Mouse (Mus musculus) megakaryocyte progenitor cell, adult 5-6 weeks (primary cell): ENCODE measurements around the gene Spata9. TPM values are rescaled to one million over a fixed set of nuclear protein-coding genes. Genes with fewer than 3 reads are reported as not detected.

Experiments
- ATAC-seq: replicated peaks from 2 replicates; pipeline ENCODE4 v1.8.0; 2016; ENCODE audit warnings: mild to moderate bottlenecking, moderate TSS enrichment, inconsistent platforms; ENCODE audit not compliant: poor library complexity
- total RNA-seq, 2 experiments: library from RNA; stranded (forward) in 1 of 2; stranded (reverse) in 1 of 2; fragments of 157-497, 149-512 nt in 1 of 2; fragments of 200-1000 nt in 1 of 2; gene quantifications; 2 replicates each; pipeline versions ENCODE4 v1.2.3 to v1.2.4; 2015 to 2017

Gene Spata9
- total RNA-seq, 2 experiments from 2014 or later = not detected

DNA sequence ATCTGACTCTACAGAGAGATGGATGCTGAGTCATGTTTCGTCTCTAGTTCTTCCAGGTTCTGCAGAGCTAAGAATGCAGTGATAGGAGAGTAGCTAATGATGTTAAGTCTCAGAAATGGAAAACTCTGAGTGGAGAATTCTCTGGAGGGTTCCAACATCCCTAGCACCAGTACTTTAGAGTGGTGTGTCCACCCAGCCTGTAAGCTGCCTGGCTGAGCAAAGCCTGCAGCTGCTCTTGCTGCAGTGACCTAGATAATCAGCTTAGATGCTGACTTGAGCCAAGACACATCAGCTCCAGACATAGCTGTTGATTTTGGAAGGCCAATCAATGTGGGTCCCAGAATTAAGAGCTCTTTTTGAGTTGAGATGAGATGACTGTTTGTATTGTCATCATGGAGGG is 21.1 kb downstream of the Spata9 start:
- peak; percentile 34; the same call in 1 of the 2 replicates for ATAC-seq

DNA sequence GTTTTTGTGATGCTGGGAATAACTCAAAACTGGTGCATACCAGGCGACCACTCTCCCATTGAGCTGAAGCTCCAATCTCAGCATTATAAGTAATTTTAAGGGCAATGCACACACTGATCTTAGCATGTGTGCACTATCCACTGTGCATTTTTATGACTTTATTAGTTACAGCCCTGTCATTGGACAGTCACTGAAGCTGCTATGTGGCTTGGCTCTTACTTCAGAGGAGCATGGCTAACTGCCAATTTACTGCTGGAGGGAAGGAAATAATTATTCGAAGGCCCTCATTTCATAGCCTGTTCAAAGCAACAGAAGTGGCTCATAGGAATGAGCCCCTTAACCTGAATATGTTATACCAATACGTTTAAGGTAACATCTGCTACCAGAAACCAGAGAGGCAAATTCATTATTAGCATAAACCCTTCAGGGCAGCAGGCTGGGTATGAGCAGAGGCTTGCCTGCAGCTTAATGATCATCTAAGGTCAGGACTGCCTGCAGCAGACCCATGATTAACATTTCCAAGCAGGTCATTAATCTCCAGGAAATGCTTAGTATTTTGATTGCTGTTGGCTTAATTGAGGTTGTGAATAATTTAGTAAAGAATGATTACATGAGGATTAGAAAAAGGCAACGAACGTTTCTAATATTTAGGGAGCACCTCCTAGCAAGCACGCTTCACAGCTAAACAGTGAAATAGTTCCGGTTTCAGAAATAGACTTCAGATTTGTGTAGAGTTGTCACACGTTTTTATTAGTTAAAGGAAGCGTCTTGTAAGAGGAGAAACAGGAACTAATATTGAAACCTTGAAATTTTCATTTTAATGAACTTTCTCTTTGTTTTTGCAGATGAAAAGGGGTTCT is 25.4 kb downstream of the Spata9 start:
- ATAC-seq = peak; percentile 75

DNA sequence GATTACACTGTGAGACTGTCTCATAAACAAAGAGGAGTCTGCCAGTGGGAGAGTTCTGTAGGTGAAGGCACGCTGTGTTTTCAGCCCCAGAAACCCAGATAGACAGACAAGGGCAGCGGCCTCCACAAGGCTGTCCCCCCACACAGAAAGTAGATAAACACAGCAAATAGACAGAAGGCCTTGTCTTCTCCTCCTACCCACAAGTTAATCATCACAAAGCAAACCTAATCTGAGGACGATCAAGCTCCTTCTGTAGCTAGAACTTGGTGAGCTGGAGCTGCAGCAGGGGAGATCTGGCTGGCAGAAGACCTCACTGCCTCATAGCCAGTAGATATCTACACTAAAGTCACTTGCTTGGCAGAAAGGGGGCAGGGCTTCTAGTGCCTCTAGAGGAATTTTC is 36.3 kb downstream of the Spata9 start:
- ATAC-seq = peak; percentile 96

- no peak for ATAC-seq
These were observed 47.6 kb downstream of the Spata9 start for GRCm38 (mm10) chr13:76014511-76014910.

DNA sequence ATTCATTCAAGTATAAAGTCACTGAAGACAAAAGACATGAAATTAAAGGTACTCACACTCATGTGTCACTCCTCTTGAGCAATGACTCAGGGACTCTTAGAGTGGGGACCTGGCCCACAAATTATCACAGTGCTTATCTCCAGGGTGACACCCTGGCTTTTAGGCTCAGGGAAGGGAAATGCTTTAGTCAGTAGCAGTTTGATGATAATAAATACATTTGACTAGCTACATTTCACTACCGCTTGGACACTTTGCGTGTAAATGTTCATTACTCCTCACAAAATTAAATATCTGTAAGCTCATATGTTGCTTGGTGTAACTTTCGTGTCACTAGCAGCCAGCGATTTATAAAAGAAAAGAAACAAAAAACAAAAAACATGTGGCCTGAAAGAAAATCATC is 50.5 kb downstream of the Spata9 start:
- peak; percentile 57 for ATAC-seq

DNA sequence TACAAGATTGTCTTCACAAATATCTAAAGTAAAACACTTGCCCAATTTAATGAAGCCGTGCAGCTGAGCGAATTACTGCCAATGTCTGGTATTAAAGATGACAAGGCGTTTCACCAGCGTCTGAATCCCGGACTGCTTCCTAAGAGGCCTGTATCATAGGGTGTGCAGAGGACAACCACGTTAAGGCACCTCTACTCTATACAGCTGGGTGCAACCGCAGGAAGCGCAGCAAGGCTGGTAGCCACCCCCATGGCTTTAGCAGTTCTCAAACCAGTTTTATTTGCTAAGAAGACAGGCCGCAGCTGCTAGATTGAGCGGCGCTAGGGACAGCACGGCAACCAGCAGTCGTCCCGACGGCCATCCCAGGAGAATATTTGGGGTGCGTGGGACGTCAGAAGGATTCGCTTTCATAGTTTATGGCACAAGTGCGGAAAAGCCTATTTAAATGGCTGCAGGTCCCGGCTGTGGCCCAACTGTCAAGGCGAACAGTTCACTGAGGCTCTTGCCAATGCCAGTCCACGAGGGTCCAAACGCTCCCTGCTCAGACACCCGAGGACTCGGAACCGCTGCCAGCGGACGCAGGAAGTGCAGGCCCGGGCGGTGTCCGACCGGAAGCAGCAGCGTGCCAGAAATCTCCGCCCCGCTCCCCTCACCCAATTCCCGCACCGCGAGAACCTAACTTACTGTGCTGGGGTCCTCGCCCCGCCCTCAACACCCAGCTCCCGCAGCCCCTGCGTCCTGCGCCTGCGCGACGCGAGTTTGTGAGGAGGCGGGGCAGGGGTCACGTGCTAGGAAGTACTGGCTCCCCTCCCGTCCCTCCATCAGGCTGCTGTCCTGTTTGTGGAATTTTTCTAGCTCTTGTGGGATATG is 51.3 kb downstream of the Spata9 start, which contains the start of gene Rfesd:
Gene Rfesd (minus strand): TSS at position 746 of the 870 bp plus-strand sequence.
- peak; percentile 89 for ATAC-seq

DNA sequence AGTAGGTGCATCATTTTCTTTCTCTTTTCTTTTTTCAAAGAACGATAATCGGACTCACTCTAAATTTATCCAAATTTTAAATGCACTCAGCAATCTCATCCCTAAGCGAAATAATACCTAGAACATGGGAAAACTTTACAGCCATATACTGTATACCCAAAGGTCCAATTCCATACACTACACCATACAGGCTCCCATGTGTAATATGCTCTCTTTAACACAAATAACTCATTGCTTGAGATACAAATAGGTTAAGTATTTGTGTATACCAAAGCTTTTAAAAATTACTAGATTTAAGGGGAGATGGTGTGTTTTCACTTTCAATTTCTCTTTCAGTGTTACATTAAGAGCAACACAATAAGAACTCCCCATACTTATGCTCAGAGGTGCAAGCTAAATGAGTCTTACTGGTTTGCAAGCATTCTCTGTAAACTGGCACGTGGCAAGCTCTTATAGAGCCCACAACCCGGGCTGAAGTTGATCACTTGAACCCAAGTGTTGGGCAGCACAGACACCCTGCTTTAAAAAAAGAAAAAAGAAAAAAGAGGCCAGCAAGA is 52.0 kb downstream of the Spata9 start:
- ATAC-seq = 0 out of 2 replicates have a peak, but pooled peaks have one; percentile 0

GRCm38 (mm10) chr13:76021782-76022181 is 54.8 kb downstream of the Spata9 start:
- no peak for ATAC-seq

- no peak for ATAC-seq
These were observed 57.6 kb downstream of the Spata9 start for GRCm38 (mm10) chr13:76024588-76024987.

DNA sequence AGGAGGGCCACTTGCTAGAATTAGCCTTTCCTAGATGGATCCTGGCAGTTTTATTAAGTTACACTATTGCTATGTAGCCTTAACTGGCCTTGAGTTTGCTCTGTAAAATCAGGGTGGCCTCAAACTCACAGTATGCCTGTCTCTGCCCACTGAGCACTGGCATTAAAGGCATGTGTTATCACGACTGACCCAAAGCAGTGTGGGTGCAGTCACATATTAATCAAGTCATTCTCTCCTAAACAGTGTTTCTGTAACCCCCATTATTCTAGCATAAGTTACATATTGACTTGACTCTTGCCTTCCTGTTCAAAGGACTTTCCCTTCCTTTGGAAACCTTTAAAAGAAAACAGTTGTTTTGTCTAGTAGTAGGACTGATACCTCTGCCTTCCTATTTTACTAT is 75.5 kb downstream of the Spata9 start:
- ATAC-seq = no peak

- peak; percentile 48; the same call in 1 of the 2 replicates for ATAC-seq
These were observed 78.0 kb downstream of the Spata9 start for GRCm38 (mm10) chr13:76044971-76045370.

Other genes starting within 250 kb of the Spata9 start
- gene Glrx, start 127.3 kb upstream of the Spata9 start, total RNA-seq (2015) = 225 and 237 TPM in 2 replicates
- 116 and 123 TPM in 2 replicates for gene Glrx, start 127.3 kb upstream of the Spata9 start, total RNA-seq (2017)
- gene Rhobtb3, start 23.2 kb upstream of the Spata9 start, total RNA-seq (2015) = 5.9 and 9.1 TPM in 2 replicates
- gene Rhobtb3, start 23.2 kb upstream of the Spata9 start, total RNA-seq (2017) = 6.6 and 9.1 TPM in 2 replicates
- gene Rfesd, start 51.6 kb downstream of the Spata9 start, total RNA-seq (2015) = 14.9 and 27.3 TPM in 2 replicates
- 11.3 and 14.8 TPM in 2 replicates for gene Rfesd, start 51.6 kb downstream of the Spata9 start, total RNA-seq (2017)
- gene Gpr150, start 89.8 kb downstream of the Spata9 start, total RNA-seq (2015) = 0.52 and 0.90 TPM in 2 replicates
- 0.14 and 0.50 TPM in 2 replicates for gene Gpr150, start 89.8 kb downstream of the Spata9 start, total RNA-seq (2017)
- gene Arsk, start 131.5 kb downstream of the Spata9 start, total RNA-seq (2015) = 12.6 and 13.4 TPM in 2 replicates
- 10.1 and 14.7 TPM in 2 replicates for gene Arsk, start 131.5 kb downstream of the Spata9 start, total RNA-seq (2017)
- 26.1 and 33.4 TPM in 2 replicates for gene Ttc37, start 131.6 kb downstream of the Spata9 start, total RNA-seq (2015)
- 37.1 and 42.2 TPM in 2 replicates for gene Ttc37, start 131.6 kb downstream of the Spata9 start, total RNA-seq (2017)